Mouse (Mus musculus) kidney, postnatal 0 days (tissue): Measurements from ENCODE around the gene Tmcc3. TPM values are rescaled to one million over a fixed set of nuclear protein-coding genes. Genes with fewer than 3 reads are reported as not detected.

ENCODE experiments used
- ATAC-seq: fragments of 200-750 bp; cut with Nextera tagmentation; replicated peaks from 2 replicates; pipeline ENCODE4 v1.8.0; 2017; ENCODE audit warnings: low read depth, moderate number of reproducible peaks, moderate TSS enrichment, moderate library complexity; ENCODE audit not compliant: low FRiP score
- DNase-seq: peaks from one replicate; pipeline ENCODE4 v3.0.0-alpha.2; 2016; ENCODE audit warnings: low spot score
- H3K27ac ChIP-seq: fragments of 300-500 bp; sonication (generic); 2 replicates; pipeline ENCODE4 v1.5.1; 2014; ENCODE audit warnings: mild to moderate bottlenecking
- H3K27me3 ChIP-seq: fragments of 300-500 bp; sonication (generic); 2 replicates; pipeline ENCODE4 v1.6.1; 2014; ENCODE audit warnings: low read length, mixed read lengths; ENCODE audit not compliant: insufficient read depth
- H3K36me3 ChIP-seq: fragments of 300-500 bp; sonication (generic); 2 replicates; pipeline ENCODE4 v1.6.1; 2014; ENCODE audit warnings: low read length, mixed read lengths; ENCODE audit not compliant: insufficient read depth
- H3K4me1 ChIP-seq: fragments of 300-500 bp; sonication (generic); replicated peaks from 2 replicates; pipeline ENCODE4 v1.6.1; 2014; ENCODE audit warnings: antibody characterized with exemption, low read length, mixed read lengths; ENCODE audit not compliant: insufficient read depth
- H3K4me2 ChIP-seq: fragments of 300-500 bp; sonication (generic); 2 replicates; pipeline ENCODE4 v1.6.1; 2014; ENCODE audit warnings: mild to moderate bottlenecking, low read length, moderate library complexity, mixed read lengths
- H3K4me3 ChIP-seq: fragments of 300-500 bp; sonication (generic); replicated peaks from 2 replicates; pipeline ENCODE4 v1.5.1; 2014; ENCODE audit warnings: low read depth, low read length
- H3K9ac ChIP-seq: fragments of 300-500 bp; sonication (generic); 2 replicates; pipeline ENCODE4 v1.6.1; 2014; ENCODE audit warnings: low read depth, low read length
- H3K9me3 ChIP-seq: fragments of 300-500 bp; sonication (generic); replicated peaks from 2 replicates; pipeline ENCODE4 v1.6.1; 2016; ENCODE audit warnings: low read length, inconsistent platforms, mixed read lengths
- CTCF ChIP-seq: IDR thresholded peaks from 2 replicates; pipeline ENCODE4 v1.5.1; 2016; ENCODE audit warnings: antibody characterized with exemption, low read depth, mild to moderate bottlenecking, moderate library complexity
- WGBS: fragments of 180-500 bp; shearing (Covaris S2); extraction: QIAGEN DNeasy Blood & Tissue Kit; methylation state at CpG from one replicate; pipeline ENCODE4 v1.1.7; 2014; 5-methylcytosine and 5-hydroxymethylcytosine counted together
- polyA plus RNA-seq: library from polyadenylated mRNA; unstranded; fragments of >200 nt; fragmentation: Nextera tagmentation; extraction: Ambion mirVana; gene quantifications from 2 replicates; pipeline ENCODE4 v1.2.1, GENCODE M21; 2015

The Tmcc3 gene
- polyA plus RNA-seq, 1 experiment from 2014 or later, result 7.9 TPM

- H3K36me3 ChIP-seq, result no peaks in the 10 kb centered on the region
- no peaks in the 10 kb centered on the region for H3K4me1 ChIP-seq
- H3K4me2 ChIP-seq, result no peak overlapping the region
- H3K27ac ChIP-seq, result no peak overlapping the region
- H3K27me3 ChIP-seq, result no peaks in the 10 kb centered on the region
- no peak overlapping the region for H3K9ac ChIP-seq
- no peak for ATAC-seq
- 73% methylated on average over 8 of the region's 8 CpGs for WGBS
- DNase-seq, result no peak
- TF ChIP-seq CTCF, result no peak
- H3K4me3 ChIP-seq, result no peak overlapping the region
- H3K9me3 ChIP-seq, result no peaks in the 10 kb centered on the region
These were observed 211.5 kb downstream of the Tmcc3 start for GRCm38 (mm10) chr10:94523297-94523696.

GRCm38 (mm10) chr10:94523711-94524156 is 212.0 kb downstream of the Tmcc3 start:
- ATAC-seq (no peak), DNase-seq (peak; percentile 64)
- H3K4me2 ChIP-seq, result no peak overlapping the region

GRCm38 (mm10) chr10:94524966-94525365 is 213.2 kb downstream of the Tmcc3 start:
- H3K4me1 ChIP-seq, result no peaks in the 10 kb centered on the region
- H3K9me3 ChIP-seq, result no peaks in the 10 kb centered on the region
- ATAC-seq (no peak), DNase-seq (no peak)
- no peaks in the 10 kb centered on the region for H3K36me3 ChIP-seq
- H3K27ac ChIP-seq, result no peak overlapping the region
- 75% methylated on average over 6 of the region's 6 CpGs for WGBS
- H3K27me3 ChIP-seq, result no peaks in the 10 kb centered on the region
- H3K9ac ChIP-seq, result no peak overlapping the region
- H3K4me3 ChIP-seq, result no peak overlapping the region
- no peak overlapping the region for H3K4me2 ChIP-seq
- no peak for TF ChIP-seq CTCF

More at GRCm38 (mm10) chr10:94523711-94524156, 212.0 kb downstream of the Tmcc3 start:
- no peak overlapping the region for H3K9ac ChIP-seq
- 14% methylated on average over 18 of the region's 18 CpGs for WGBS
- no peaks in the 10 kb centered on the region for H3K36me3 ChIP-seq
- no peaks in the 10 kb centered on the region for H3K27me3 ChIP-seq
- H3K9me3 ChIP-seq, result no peaks in the 10 kb centered on the region
- no peak overlapping the region for H3K4me3 ChIP-seq
- no peak overlapping the region for H3K27ac ChIP-seq
- TF ChIP-seq CTCF, result no peak
- no peaks in the 10 kb centered on the region for H3K4me1 ChIP-seq

- no peak for TF ChIP-seq CTCF
- WGBS, result 87% methylated on average over 7 of the region's 7 CpGs
- H3K27me3 ChIP-seq, result no peaks in the 10 kb centered on the region
- ATAC-seq (no peak), DNase-seq (no peak)
- no peaks in the 10 kb centered on the region for H3K4me1 ChIP-seq
- H3K27ac ChIP-seq, result no peak overlapping the region
- no peaks in the 10 kb centered on the region for H3K36me3 ChIP-seq
- H3K4me3 ChIP-seq, result no peak overlapping the region
- H3K4me2 ChIP-seq, result no peak overlapping the region
- no peak overlapping the region for H3K9ac ChIP-seq
- H3K9me3 ChIP-seq, result no peaks in the 10 kb centered on the region
These were observed 214.0 kb downstream of the Tmcc3 start for GRCm38 (mm10) chr10:94525784-94526183.

GRCm38 (mm10) chr10:94526834-94527233 is 215.1 kb downstream of the Tmcc3 start:
- Histone ChIP-seq H3K4me2 (no peak overlapping the region), H3K9me3 (no peaks in the 10 kb centered on the region), H3K9ac (no peak overlapping the region), H3K4me3 (no peak overlapping the region), H3K27me3 (no peaks in the 10 kb centered on the region), H3K27ac (no peak overlapping the region), H3K36me3 (no peaks in the 10 kb centered on the region), H3K4me1 (no peaks in the 10 kb centered on the region)
- WGBS, result 65% methylated on average over 8 of the region's 8 CpGs
- no peak for TF ChIP-seq CTCF
- ATAC-seq (no peak), DNase-seq (no peak)

- WGBS, result 82% methylated on average over 6 of the region's 6 CpGs
- DNase-seq, result no peak
- Histone ChIP-seq H3K9me3 (no peaks in the 10 kb centered on the region), H3K4me3 (no peak overlapping the region), H3K36me3 (no peaks in the 10 kb centered on the region), H3K27ac (no peak overlapping the region), H3K4me1 (no peaks in the 10 kb centered on the region), H3K9ac (no peak overlapping the region), H3K27me3 (no peaks in the 10 kb centered on the region), H3K4me2 (no peak overlapping the region)
- no peak for ATAC-seq
- TF ChIP-seq CTCF, result no peak
These were observed 215.5 kb downstream of the Tmcc3 start for GRCm38 (mm10) chr10:94527248-94527647.

GRCm38 (mm10) chr10:94530079-94530478 is 218.3 kb downstream of the Tmcc3 start:
- ATAC-seq (no peak), DNase-seq (no peak)
- Histone ChIP-seq H3K27me3 (no peaks in the 10 kb centered on the region), H3K36me3 (no peaks in the 10 kb centered on the region), H3K4me1 (no peaks in the 10 kb centered on the region), H3K9ac (no peak overlapping the region), H3K4me2 (no peak overlapping the region), H3K27ac (no peak overlapping the region), H3K4me3 (no peak overlapping the region), H3K9me3 (no peaks in the 10 kb centered on the region)
- WGBS, result 89% methylated on average over 2 of the region's 2 CpGs
- TF ChIP-seq CTCF, result no peak
